Mouse (Mus musculus) hindbrain, embryonic 15.5 days (tissue): ENCODE results near the gene Cpsf4l. TPM values are rescaled to one million over a fixed set of nuclear protein-coding genes. Genes with fewer than 3 reads are reported as not detected.
"Not testable (repeated sequence)": the region's sequence is repeated elsewhere in the genome, so short reads cannot be mapped to it uniquely, and the experiment has no call there.

Experiments used
- ATAC-seq: fragments of 200-750 bp; cut with Nextera tagmentation; 2 replicates; pipeline ENCODE4 v1.8.0; 2017; ENCODE audit warnings: low read depth, moderate number of reproducible peaks, moderate TSS enrichment; ENCODE audit not compliant: low FRiP score
- H3K27ac ChIP-seq: fragments of 300-500 bp; sonication (generic); replicated peaks from 2 replicates; pipeline ENCODE4 v1.5.1; 2015; ENCODE audit warnings: mild to moderate bottlenecking, inconsistent platforms
- H3K27me3 ChIP-seq: fragments of 300-500 bp; sonication (generic); 2 replicates; pipeline ENCODE4 v1.6.1; 2015; ENCODE audit warnings: control low read depth, inconsistent platforms
- H3K36me3 ChIP-seq: fragments of 300-500 bp; sonication (generic); 2 replicates; pipeline ENCODE4 v1.6.1; 2015; ENCODE audit warnings: control low read depth, inconsistent platforms
- H3K4me1 ChIP-seq: fragments of 300-500 bp; sonication (generic); replicated peaks from 2 replicates; pipeline ENCODE4 v1.6.1; 2015; ENCODE audit warnings: control low read depth, inconsistent platforms
- H3K4me2 ChIP-seq: fragments of 300-500 bp; sonication (generic); 2 replicates; pipeline ENCODE4 v1.6.1; 2015; ENCODE audit warnings: moderate library complexity, mild to moderate bottlenecking, inconsistent platforms
- H3K4me3 ChIP-seq: fragments of 300-500 bp; sonication (generic); 2 replicates; pipeline ENCODE4 v1.5.1; 2015; ENCODE audit warnings: mild to moderate bottlenecking, inconsistent platforms
- H3K9ac ChIP-seq: fragments of 300-500 bp; sonication (generic); 2 replicates; pipeline ENCODE4 v1.6.1; 2015; ENCODE audit warnings: inconsistent platforms
- H3K9me3 ChIP-seq: fragments of 300-500 bp; sonication (generic); 2 replicates; pipeline ENCODE4 v1.6.1; 2016; ENCODE audit warnings: control low read depth, inconsistent platforms
- WGBS: fragments of 180-500 bp; shearing (Covaris S2); methylation state at CpG from one replicate; pipeline ENCODE4 v1.1.7; 2015; 5-methylcytosine and 5-hydroxymethylcytosine counted together
- polyA plus RNA-seq: library from polyadenylated mRNA; unstranded; fragments of >200 nt; fragmentation: Nextera tagmentation; extraction: Ambion mirVana; gene quantifications from 2 replicates; pipeline ENCODE4 v1.2.1, GENCODE M21; 2015

Cpsf4l gene
- polyA plus RNA-seq, 1 experiment from 2014 or later: 0.49 TPM

GRCm38 (mm10) chr11:113676847-113677246 is 33.0 kb downstream of the Cpsf4l start:
- no peak overlapping the region for H3K4me3 ChIP-seq
- no peak overlapping the region for H3K9ac ChIP-seq
- H3K27me3 ChIP-seq: no peaks in the 10 kb centered on the region
- peaks cover 24% of the 10 kb centered on the region for H3K4me1 ChIP-seq
- 65% methylated on average over 2 of the region's 2 CpGs for WGBS
- H3K27ac ChIP-seq: no peak overlapping the region
- no peaks in the 10 kb centered on the region for H3K9me3 ChIP-seq
- no peak overlapping the region for H3K4me2 ChIP-seq
- ATAC-seq: no peak
- peaks cover 13% of the 10 kb centered on the region; the same call in 1 of the 2 replicates for H3K36me3 ChIP-seq

GRCm38 (mm10) chr11:113674595-113674994 is 35.2 kb downstream of the Cpsf4l start:
- no peak overlapping the region for H3K4me2 ChIP-seq
- 0 out of 2 replicates have a peak, but pooled peaks cover 14% of the 10 kb centered on the region for H3K4me1 ChIP-seq
- no peaks in the 10 kb centered on the region for H3K9me3 ChIP-seq
- no peak overlapping the region for H3K27ac ChIP-seq
- peaks cover 13% of the 10 kb centered on the region; the same call in 1 of the 2 replicates for H3K36me3 ChIP-seq
- H3K27me3 ChIP-seq: no peaks in the 10 kb centered on the region
- 85% methylated on average over 5 of the region's 5 CpGs for WGBS
- no peak overlapping the region for H3K9ac ChIP-seq
- no peak overlapping the region for H3K4me3 ChIP-seq
- ATAC-seq: no peak

- H3K4me1 ChIP-seq: 0 out of 2 replicates have a peak, but pooled peaks cover 10% of the 10 kb centered on the region
- H3K4me3 ChIP-seq: no peak overlapping the region
- H3K9ac ChIP-seq: no peak overlapping the region
- H3K36me3 ChIP-seq: peaks cover 19% of the 10 kb centered on the region
- WGBS: 89% methylated on average over 4 of the region's 4 CpGs
- H3K9me3 ChIP-seq: no peaks in the 10 kb centered on the region
- no peak overlapping the region for H3K4me2 ChIP-seq
- H3K27ac ChIP-seq: no peak overlapping the region
- H3K27me3 ChIP-seq: no peaks in the 10 kb centered on the region
- no peak for ATAC-seq
These were observed 36.2 kb downstream of the Cpsf4l start for GRCm38 (mm10) chr11:113673614-113674013.

- H3K36me3 ChIP-seq: peaks cover 12% of the 10 kb centered on the region
- H3K4me2 ChIP-seq: no peak overlapping the region
- ATAC-seq: no peak
- H3K4me3 ChIP-seq: no peak overlapping the region
- H3K27me3 ChIP-seq: no peaks in the 10 kb centered on the region
- H3K9ac ChIP-seq: no peak overlapping the region
- H3K27ac ChIP-seq: no peak overlapping the region
- 77% methylated on average over 4 of the region's 4 CpGs for WGBS
- no peaks in the 10 kb centered on the region for H3K9me3 ChIP-seq
- H3K4me1 ChIP-seq: peaks cover 12% of the 10 kb centered on the region; the same call in 1 of the 2 replicates
These were observed 40.1 kb downstream of the Cpsf4l start for GRCm38 (mm10) chr11:113669711-113670110.

- Histone ChIP-seq H3K36me3 (peaks cover 14% of the 10 kb centered on the region), H3K9me3 (no peaks in the 10 kb centered on the region), H3K4me3 (no peak overlapping the region), H3K4me2 (no peak overlapping the region), H3K4me1 (peaks cover 12% of the 10 kb centered on the region; the same call in 1 of the 2 replicates), H3K9ac (no peak overlapping the region), H3K27ac (no peak overlapping the region), H3K27me3 (no peaks in the 10 kb centered on the region)
- WGBS: 92% methylated on average over 5 of the region's 5 CpGs
- ATAC-seq: no peak
These were observed 41.0 kb downstream of the Cpsf4l start for GRCm38 (mm10) chr11:113668857-113669256.

- no peak; the same call in 1 of the 2 replicates for ATAC-seq
- H3K4me2 ChIP-seq: no peak overlapping the region
- H3K27ac ChIP-seq: no peak overlapping the region
- H3K9me3 ChIP-seq: no peaks in the 10 kb centered on the region
- H3K27me3 ChIP-seq: no peaks in the 10 kb centered on the region
- peaks cover 26% of the 10 kb centered on the region for H3K36me3 ChIP-seq
- no peak overlapping the region for H3K9ac ChIP-seq
- WGBS: 91% methylated on average over 4 of the region's 4 CpGs
- peaks cover 12% of the 10 kb centered on the region; the same call in 1 of the 2 replicates for H3K4me1 ChIP-seq
- no peak overlapping the region for H3K4me3 ChIP-seq
These were observed 42.1 kb downstream of the Cpsf4l start for GRCm38 (mm10) chr11:113667704-113668103.

- no peak overlapping the region for H3K4me3 ChIP-seq
- H3K9me3 ChIP-seq: no peaks in the 10 kb centered on the region
- ATAC-seq: peak; percentile 51; the same call in 1 of the 2 replicates
- no peak overlapping the region for H3K9ac ChIP-seq
- H3K4me2 ChIP-seq: no peak overlapping the region
- no peaks in the 10 kb centered on the region for H3K27me3 ChIP-seq
- 61% methylated on average over 2 of the region's 2 CpGs for WGBS
- peaks cover 26% of the 10 kb centered on the region for H3K36me3 ChIP-seq
- H3K27ac ChIP-seq: peak overlapping the region; percentile 45; the same call in 1 of the 2 replicates
- peaks cover 12% of the 10 kb centered on the region; the same call in 1 of the 2 replicates for H3K4me1 ChIP-seq
These were observed 42.7 kb downstream of the Cpsf4l start for GRCm38 (mm10) chr11:113667122-113667521.

- H3K4me1 ChIP-seq: peaks cover 12% of the 10 kb centered on the region; the same call in 1 of the 2 replicates
- H3K9me3 ChIP-seq: no peaks in the 10 kb centered on the region
- no peak overlapping the region for H3K4me3 ChIP-seq
- WGBS: 64% methylated on average over 10 of the region's 10 CpGs
- no peak overlapping the region for H3K27ac ChIP-seq
- no peak for ATAC-seq
- H3K36me3 ChIP-seq: peaks cover 30% of the 10 kb centered on the region
- H3K9ac ChIP-seq: no peak overlapping the region
- no peaks in the 10 kb centered on the region for H3K27me3 ChIP-seq
- H3K4me2 ChIP-seq: no peak overlapping the region
These were observed 43.2 kb downstream of the Cpsf4l start for GRCm38 (mm10) chr11:113666648-113667047.

GRCm38 (mm10) chr11:113666205-113666604 is 43.6 kb downstream of the Cpsf4l start:
- no peak overlapping the region for H3K4me3 ChIP-seq
- no peaks in the 10 kb centered on the region for H3K27me3 ChIP-seq
- no peak overlapping the region for H3K9ac ChIP-seq
- no peak overlapping the region for H3K4me2 ChIP-seq
- H3K9me3 ChIP-seq: no peaks in the 10 kb centered on the region
- ATAC-seq: no peak
- H3K27ac ChIP-seq: no peak overlapping the region
- 74% methylated on average over 6 of the region's 6 CpGs for WGBS
- H3K36me3 ChIP-seq: peaks cover 35% of the 10 kb centered on the region
- H3K4me1 ChIP-seq: peaks cover 12% of the 10 kb centered on the region; the same call in 1 of the 2 replicates

GRCm38 (mm10) chr11:113664279-113664678 is 45.5 kb downstream of the Cpsf4l start:
- Histone ChIP-seq H3K4me2 (no peak overlapping the region), H3K36me3 (peaks cover 51% of the 10 kb centered on the region), H3K4me3 (no peak overlapping the region), H3K4me1 (peaks cover 12% of the 10 kb centered on the region; the same call in 1 of the 2 replicates), H3K27me3 (no peaks in the 10 kb centered on the region), H3K9ac (no peak overlapping the region), H3K27ac (no peak overlapping the region), H3K9me3 (no peaks in the 10 kb centered on the region)
- ATAC-seq: no peak
- 69% methylated on average over 2 of the region's 2 CpGs for WGBS

GRCm38 (mm10) chr11:113661835-113662351 is 47.9 kb downstream of the Cpsf4l start:
- no peaks in the 10 kb centered on the region for H3K9me3 ChIP-seq
- no peaks in the 10 kb centered on the region for H3K27me3 ChIP-seq
- no peak overlapping the region for H3K27ac ChIP-seq
- WGBS: 91% methylated on average over 18 of the region's 18 CpGs
- no peak for ATAC-seq
- no peak overlapping the region for H3K4me2 ChIP-seq
- no peak overlapping the region for H3K9ac ChIP-seq
- peaks cover 13% of the 10 kb centered on the region for H3K4me1 ChIP-seq
- no peak overlapping the region for H3K4me3 ChIP-seq
- H3K36me3 ChIP-seq: peaks cover 67% of the 10 kb centered on the region

- Histone ChIP-seq H3K4me2 (no peak overlapping the region), H3K27me3 (no peaks in the 10 kb centered on the region), H3K27ac (no peak overlapping the region), H3K36me3 (peaks cover 77% of the 10 kb centered on the region), H3K4me3 (no peak overlapping the region), H3K9me3 (no peaks in the 10 kb centered on the region), H3K4me1 (peaks cover 18% of the 10 kb centered on the region), H3K9ac (no peak overlapping the region)
- WGBS: 87% methylated on average over 11 of the region's 11 CpGs
- no peak for ATAC-seq
These were observed 48.9 kb downstream of the Cpsf4l start for GRCm38 (mm10) chr11:113660940-113661339.

GRCm38 (mm10) chr11:113660213-113660612 is 49.6 kb downstream of the Cpsf4l start:
- not testable (repeated sequence) for H3K9ac ChIP-seq
- WGBS: 99% methylated on average over 3 of the region's 3 CpGs

More at GRCm38 (mm10) chr11:113660213-113660612, 49.6 kb downstream of the Cpsf4l start:
- peaks cover 20% of the 10 kb centered on the region for H3K4me1 ChIP-seq
- not testable (repeated sequence) for H3K27ac ChIP-seq, H3K9me3 ChIP-seq, ATAC-seq, H3K4me2 ChIP-seq, H3K27me3 ChIP-seq, H3K4me3 ChIP-seq
- peaks cover 83% of the 10 kb centered on the region for H3K36me3 ChIP-seq
